Mouse (Mus musculus): ENCODE results near the gene Mmel1. TPM values are rescaled to one million over a fixed set of nuclear protein-coding genes. Genes with fewer than 3 reads are reported as not detected.

Gene Mmel1
- polyA plus RNA-seq, 1 experiment from 2014 or later, result 0.12 TPM

DNA sequence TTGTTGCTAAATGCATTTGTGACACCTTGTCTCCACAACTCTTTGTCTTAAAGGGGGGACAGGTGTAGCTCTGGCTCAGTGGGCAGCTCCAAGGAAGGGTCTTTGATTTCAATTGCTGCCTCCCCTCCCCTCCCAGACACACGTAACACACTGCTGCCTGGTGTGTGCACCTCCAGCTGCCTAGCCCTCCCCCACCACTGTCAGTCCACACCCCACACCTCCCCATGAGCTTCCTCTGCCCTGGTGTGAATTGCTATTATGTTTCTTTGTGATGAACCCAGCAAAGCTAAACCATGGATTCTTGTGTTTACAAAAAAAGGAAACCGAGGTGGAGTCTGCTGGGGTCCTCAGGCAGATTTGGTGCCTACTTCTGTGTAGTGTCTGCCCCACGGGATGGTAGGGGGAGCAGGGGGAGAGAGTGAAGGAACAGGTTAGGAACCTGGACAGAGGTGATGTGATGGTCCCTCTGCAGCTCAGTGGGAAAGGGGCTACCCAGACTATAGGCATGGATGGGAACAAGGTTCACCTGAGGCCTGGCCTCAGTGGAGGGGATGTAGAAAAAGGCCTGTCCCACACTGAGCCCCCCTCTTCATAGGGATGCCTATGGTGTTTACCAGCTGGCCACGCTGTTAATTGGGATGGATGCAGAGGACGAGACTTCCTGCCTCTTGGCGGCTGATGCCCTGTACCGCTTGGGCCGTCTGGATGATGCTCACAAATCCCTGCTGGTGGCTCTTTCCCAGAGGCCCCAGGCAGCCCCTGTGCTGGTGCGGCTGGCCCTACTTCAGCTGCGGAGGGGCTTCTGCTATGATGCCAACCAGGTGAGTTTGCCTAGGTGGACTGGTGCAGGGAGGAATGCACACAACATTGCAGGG is 11.8 kb upstream of the Mmel1 start:
- Histone ChIP-seq H3K36me3 (ENCODE audit: control insufficient read depth, insufficient read depth, low read length) (no peaks in the 10 kb centered on the region), H3K4me2 (replicated peaks; ENCODE audit: low read depth, low read length) (no peak overlapping the region), H3K9me3 (ENCODE audit: control insufficient read depth, low read depth, low read length) (no peaks in the 10 kb centered on the region; the same call in 1 of the 2 replicates), H3K27me3 (ENCODE audit: control insufficient read depth, insufficient read depth, low read length) (peaks cover 15% of the 10 kb centered on the region), H3K4me1 (ENCODE audit: control insufficient read depth, insufficient read depth, low read length) (peaks cover 8% of the 10 kb centered on the region; the same call in 1 of the 2 replicates), H3K9ac (replicated peaks; ENCODE audit: low read depth, low read length) (no peak overlapping the region), H3K27ac (ENCODE audit: low read length) (no peak overlapping the region), H3K4me3 (ENCODE audit: low read depth, low read length) (no peak overlapping the region)
- ATAC-seq (ENCODE audit: insufficient number of reproducible peaks, insufficient read depth, low FRiP score, low read depth), result no peak
- WGBS, result 75% methylated on average over 10 of the region's 10 CpGs

DNA sequence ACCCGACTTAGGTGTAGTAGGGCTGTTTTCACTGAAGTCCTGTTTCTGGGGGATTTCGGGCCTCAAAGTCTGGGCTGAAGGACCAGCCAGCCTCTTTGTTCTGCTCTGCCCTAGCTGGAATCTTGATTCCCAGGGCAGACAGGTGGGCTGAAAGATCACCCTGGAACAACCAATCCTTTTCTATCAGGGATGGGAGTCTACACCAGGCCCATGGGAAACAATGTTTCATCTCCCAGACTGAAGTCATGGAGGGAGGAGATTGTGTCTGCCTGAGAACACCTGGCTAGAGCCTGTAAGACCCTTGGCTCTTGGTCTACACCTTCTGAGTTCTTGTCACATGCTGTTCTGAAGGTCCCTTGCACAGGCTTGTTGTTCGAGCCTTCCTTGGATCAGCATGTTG is 10.8 kb upstream of the Mmel1 start:
- H3K9ac ChIP-seq (replicated peaks; ENCODE audit: low read depth, low read length), result no peak overlapping the region
- H3K9me3 ChIP-seq (ENCODE audit: control insufficient read depth, low read depth, low read length), result no peaks in the 10 kb centered on the region; the same call in 1 of the 2 replicates
- H3K4me1 ChIP-seq (ENCODE audit: control insufficient read depth, insufficient read depth, low read length), result peaks cover 8% of the 10 kb centered on the region; the same call in 1 of the 2 replicates
- H3K4me2 ChIP-seq (replicated peaks; ENCODE audit: low read depth, low read length), result no peak overlapping the region
- no peak overlapping the region for H3K27ac ChIP-seq (ENCODE audit: low read length)
- no peak for ATAC-seq (ENCODE audit: insufficient number of reproducible peaks, insufficient read depth, low FRiP score, low read depth)
- peaks cover 15% of the 10 kb centered on the region for H3K27me3 ChIP-seq (ENCODE audit: control insufficient read depth, insufficient read depth, low read length)
- 78% methylated on average over 3 of the region's 3 CpGs for WGBS
- no peaks in the 10 kb centered on the region for H3K36me3 ChIP-seq (ENCODE audit: control insufficient read depth, insufficient read depth, low read length)
- H3K4me3 ChIP-seq (ENCODE audit: low read depth, low read length), result no peak overlapping the region

DNA sequence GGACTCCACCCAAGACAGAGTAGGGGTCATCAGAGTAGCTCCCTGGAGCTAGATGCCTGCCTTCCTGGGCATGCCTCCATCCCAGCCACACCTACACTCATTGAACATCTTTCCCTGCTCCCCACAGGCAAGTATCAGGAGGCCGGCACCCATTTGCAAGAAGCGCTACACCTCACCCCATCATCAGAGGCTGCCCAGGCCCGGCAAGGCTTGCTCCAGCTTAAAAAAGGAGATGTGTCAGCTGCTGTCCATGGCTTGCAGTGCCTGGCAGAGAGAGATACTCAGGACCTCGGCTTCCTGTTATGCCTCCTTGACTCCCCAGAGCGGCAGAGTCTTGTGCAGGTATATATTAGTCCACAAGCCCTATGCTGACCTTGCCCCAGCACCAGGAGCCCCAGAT is 7.4 kb upstream of the Mmel1 start:
- H3K27ac ChIP-seq (ENCODE audit: low read length), result no peak overlapping the region
- 79% methylated on average over 5 of the region's 5 CpGs for WGBS

GRCm38 (mm10) chr4:154863436-154863935 is 5.9 kb upstream of the Mmel1 start:
- no peak overlapping the region for H3K4me3 ChIP-seq (ENCODE audit: low read depth, low read length)
- 0 out of 2 replicates have a peak, but pooled peaks cover 6% of the 10 kb centered on the region for H3K4me1 ChIP-seq (ENCODE audit: control insufficient read depth, insufficient read depth, low read length)
- H3K9ac ChIP-seq (replicated peaks; ENCODE audit: low read depth, low read length), result no peak overlapping the region
- 86% methylated on average over 3 of the region's 3 CpGs for WGBS
- H3K4me2 ChIP-seq (replicated peaks; ENCODE audit: low read depth, low read length), result no peak overlapping the region
- no peaks in the 10 kb centered on the region for H3K9me3 ChIP-seq (ENCODE audit: control insufficient read depth, low read depth, low read length)
- no peaks in the 10 kb centered on the region for H3K27me3 ChIP-seq (ENCODE audit: control insufficient read depth, insufficient read depth, low read length)
- H3K36me3 ChIP-seq (ENCODE audit: control insufficient read depth, insufficient read depth, low read length), result no peaks in the 10 kb centered on the region
- peak overlapping the region; percentile 39; the same call in 1 of the 2 replicates for H3K27ac ChIP-seq (ENCODE audit: low read length)
- ATAC-seq (ENCODE audit: insufficient number of reproducible peaks, insufficient read depth, low FRiP score, low read depth), result no peak

More for the DNA sequence above, 7.4 kb upstream of the Mmel1 start:
- Histone ChIP-seq H3K4me1 (ENCODE audit: control insufficient read depth, insufficient read depth, low read length) (0 out of 2 replicates have a peak, but pooled peaks cover 6% of the 10 kb centered on the region), H3K4me3 (ENCODE audit: low read depth, low read length) (no peak overlapping the region), H3K4me2 (replicated peaks; ENCODE audit: low read depth, low read length) (no peak overlapping the region), H3K9me3 (ENCODE audit: control insufficient read depth, low read depth, low read length) (no peaks in the 10 kb centered on the region; the same call in 1 of the 2 replicates), H3K27me3 (ENCODE audit: control insufficient read depth, insufficient read depth, low read length) (no peaks in the 10 kb centered on the region), H3K36me3 (ENCODE audit: control insufficient read depth, insufficient read depth, low read length) (no peaks in the 10 kb centered on the region), H3K9ac (replicated peaks; ENCODE audit: low read depth, low read length) (no peak overlapping the region)
- no peak for ATAC-seq (ENCODE audit: insufficient number of reproducible peaks, insufficient read depth, low FRiP score, low read depth)

GRCm38 (mm10) chr4:154864271-154864771 is 5.1 kb upstream of the Mmel1 start:
- H3K9ac ChIP-seq (replicated peaks; ENCODE audit: low read depth, low read length), result peak overlapping the region; percentile 43; the same call in 1 of the 2 replicates
- H3K4me2 ChIP-seq (replicated peaks; ENCODE audit: low read depth, low read length), result peak overlapping the region; percentile 59
- under 1% methylated on average over 18 of the region's 18 CpGs for WGBS
- ATAC-seq (ENCODE audit: insufficient number of reproducible peaks, insufficient read depth, low FRiP score, low read depth), result peak; percentile 92
- H3K27me3 ChIP-seq (ENCODE audit: control insufficient read depth, insufficient read depth, low read length), result no peaks in the 10 kb centered on the region
- H3K4me1 ChIP-seq (ENCODE audit: control insufficient read depth, insufficient read depth, low read length), result 0 out of 2 replicates have a peak, but pooled peaks cover 6% of the 10 kb centered on the region
- no peaks in the 10 kb centered on the region for H3K36me3 ChIP-seq (ENCODE audit: control insufficient read depth, insufficient read depth, low read length)
- peak overlapping the region; percentile 73; the same call in 1 of the 2 replicates for H3K27ac ChIP-seq (ENCODE audit: low read length)
- H3K4me3 ChIP-seq (ENCODE audit: low read depth, low read length), result peak overlapping the region; percentile 23
- H3K9me3 ChIP-seq (ENCODE audit: control insufficient read depth, low read depth, low read length), result no peaks in the 10 kb centered on the region

DNA sequence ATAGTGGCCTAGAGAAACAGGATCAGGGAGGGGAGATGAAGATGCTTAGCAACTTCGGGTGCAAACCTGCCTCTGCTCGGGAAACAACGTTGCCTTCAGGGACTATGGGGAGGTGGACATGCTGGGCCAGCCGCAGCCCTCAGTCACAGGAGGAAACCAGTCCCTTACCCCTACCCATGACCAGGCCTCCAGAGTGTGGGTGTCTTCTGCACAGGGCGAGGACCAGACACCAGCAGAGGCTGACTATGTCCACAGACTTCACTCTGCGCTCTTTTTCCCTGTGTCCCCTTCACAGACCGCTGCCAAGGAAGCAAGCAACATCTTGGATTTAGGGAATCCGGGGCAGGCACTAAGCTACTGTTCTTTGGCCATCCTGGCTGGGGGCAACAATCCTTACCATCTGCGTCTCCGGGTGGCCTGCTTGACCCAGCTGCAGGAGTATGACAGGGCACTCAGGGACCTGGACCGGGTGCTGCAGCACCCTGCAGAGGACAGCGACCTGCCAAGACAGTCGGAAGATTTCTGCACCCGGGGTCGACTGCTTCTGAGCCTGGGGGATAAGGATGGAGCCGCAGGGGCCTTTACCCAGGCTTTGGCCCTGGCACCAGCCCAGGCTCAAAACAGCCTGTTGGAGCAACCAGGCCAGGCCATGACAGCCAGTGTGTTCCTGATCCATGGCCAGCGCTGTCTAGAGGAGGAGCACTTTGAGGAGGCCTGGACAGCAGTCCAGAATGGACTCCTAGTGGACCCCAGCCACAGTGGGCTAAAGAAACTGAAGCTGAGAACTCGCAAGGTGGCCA is 4.2 kb upstream of the Mmel1 start:
- H3K27ac ChIP-seq (ENCODE audit: low read length), result peak overlapping the region; percentile 73; the same call in 1 of the 2 replicates
- ATAC-seq (ENCODE audit: insufficient number of reproducible peaks, insufficient read depth, low FRiP score, low read depth), result no peak
- no peaks in the 10 kb centered on the region for H3K9me3 ChIP-seq (ENCODE audit: control insufficient read depth, low read depth, low read length)
- no peaks in the 10 kb centered on the region for H3K36me3 ChIP-seq (ENCODE audit: control insufficient read depth, insufficient read depth, low read length)
- H3K4me3 ChIP-seq (ENCODE audit: low read depth, low read length), result 0 out of 2 replicates have a peak overlapping the region, but pooled peaks have one; percentile 23
- 79% methylated on average over 18 of the region's 18 CpGs for WGBS
- H3K4me1 ChIP-seq (ENCODE audit: control insufficient read depth, insufficient read depth, low read length), result 0 out of 2 replicates have a peak, but pooled peaks cover 6% of the 10 kb centered on the region
- H3K27me3 ChIP-seq (ENCODE audit: control insufficient read depth, insufficient read depth, low read length), result no peaks in the 10 kb centered on the region
- peak overlapping the region; percentile 59 for H3K4me2 ChIP-seq (replicated peaks; ENCODE audit: low read depth, low read length)
- H3K9ac ChIP-seq (replicated peaks; ENCODE audit: low read depth, low read length), result peak overlapping the region; percentile 43; the same call in 1 of the 2 replicates

DNA sequence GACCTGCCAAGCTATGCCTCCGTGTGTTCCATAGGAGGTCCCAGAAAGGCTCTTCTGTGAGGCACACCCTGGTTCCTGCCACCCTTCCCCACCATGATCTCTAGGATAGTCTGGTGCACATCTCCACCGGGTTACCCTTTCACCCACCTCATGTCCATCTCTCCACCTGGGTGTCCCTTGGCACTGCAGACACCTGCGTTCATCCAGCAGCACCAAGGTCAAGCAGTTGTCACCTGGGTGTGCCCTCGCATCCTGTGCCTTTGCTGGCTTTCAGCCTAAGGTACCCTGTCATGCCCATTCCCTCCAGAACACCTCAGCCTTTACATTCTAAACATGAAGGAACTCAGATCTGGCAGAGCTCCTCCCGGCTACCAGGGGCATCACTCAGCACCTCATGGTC is 3.0 kb upstream of the Mmel1 start:
- WGBS, result 86% methylated on average over 5 of the region's 5 CpGs
- Histone ChIP-seq H3K4me1 (ENCODE audit: control insufficient read depth, insufficient read depth, low read length) (0 out of 2 replicates have a peak, but pooled peaks cover 6% of the 10 kb centered on the region), H3K27ac (ENCODE audit: low read length) (no peak overlapping the region), H3K9ac (replicated peaks; ENCODE audit: low read depth, low read length) (no peak overlapping the region), H3K9me3 (ENCODE audit: control insufficient read depth, low read depth, low read length) (no peaks in the 10 kb centered on the region), H3K4me2 (replicated peaks; ENCODE audit: low read depth, low read length) (no peak overlapping the region), H3K36me3 (ENCODE audit: control insufficient read depth, insufficient read depth, low read length) (no peaks in the 10 kb centered on the region), H3K27me3 (ENCODE audit: control insufficient read depth, insufficient read depth, low read length) (no peaks in the 10 kb centered on the region), H3K4me3 (ENCODE audit: low read depth, low read length) (no peak overlapping the region)
- ATAC-seq (ENCODE audit: insufficient number of reproducible peaks, insufficient read depth, low FRiP score, low read depth), result no peak

- Histone ChIP-seq H3K9me3 (ENCODE audit: control insufficient read depth, low read depth, low read length) (no peaks in the 10 kb centered on the region), H3K27ac (ENCODE audit: low read length) (no peak overlapping the region), H3K4me1 (ENCODE audit: control insufficient read depth, insufficient read depth, low read length) (0 out of 2 replicates have a peak, but pooled peaks cover 6% of the 10 kb centered on the region), H3K4me2 (replicated peaks; ENCODE audit: low read depth, low read length) (no peak overlapping the region), H3K27me3 (ENCODE audit: control insufficient read depth, insufficient read depth, low read length) (no peaks in the 10 kb centered on the region), H3K4me3 (ENCODE audit: low read depth, low read length) (no peak overlapping the region), H3K9ac (replicated peaks; ENCODE audit: low read depth, low read length) (no peak overlapping the region), H3K36me3 (ENCODE audit: control insufficient read depth, insufficient read depth, low read length) (no peaks in the 10 kb centered on the region)
- WGBS, result 78% methylated on average over 6 of the region's 6 CpGs
- no peak for ATAC-seq (ENCODE audit: insufficient number of reproducible peaks, insufficient read depth, low FRiP score, low read depth)
Measured at GRCm38 (mm10) chr4:154867257-154867656, 2.1 kb upstream of the Mmel1 start.

Data from stomach, embryonic 14.5 days (tissue).